Mouse (Mus musculus): ENCODE measurements around the gene Atg7. TPM values are rescaled to one million over a fixed set of nuclear protein-coding genes. Genes with fewer than 3 reads are reported as not detected.

Gene Atg7
- polyA plus RNA-seq, 1 experiment from 2014 or later: 19.4 TPM

DNA sequence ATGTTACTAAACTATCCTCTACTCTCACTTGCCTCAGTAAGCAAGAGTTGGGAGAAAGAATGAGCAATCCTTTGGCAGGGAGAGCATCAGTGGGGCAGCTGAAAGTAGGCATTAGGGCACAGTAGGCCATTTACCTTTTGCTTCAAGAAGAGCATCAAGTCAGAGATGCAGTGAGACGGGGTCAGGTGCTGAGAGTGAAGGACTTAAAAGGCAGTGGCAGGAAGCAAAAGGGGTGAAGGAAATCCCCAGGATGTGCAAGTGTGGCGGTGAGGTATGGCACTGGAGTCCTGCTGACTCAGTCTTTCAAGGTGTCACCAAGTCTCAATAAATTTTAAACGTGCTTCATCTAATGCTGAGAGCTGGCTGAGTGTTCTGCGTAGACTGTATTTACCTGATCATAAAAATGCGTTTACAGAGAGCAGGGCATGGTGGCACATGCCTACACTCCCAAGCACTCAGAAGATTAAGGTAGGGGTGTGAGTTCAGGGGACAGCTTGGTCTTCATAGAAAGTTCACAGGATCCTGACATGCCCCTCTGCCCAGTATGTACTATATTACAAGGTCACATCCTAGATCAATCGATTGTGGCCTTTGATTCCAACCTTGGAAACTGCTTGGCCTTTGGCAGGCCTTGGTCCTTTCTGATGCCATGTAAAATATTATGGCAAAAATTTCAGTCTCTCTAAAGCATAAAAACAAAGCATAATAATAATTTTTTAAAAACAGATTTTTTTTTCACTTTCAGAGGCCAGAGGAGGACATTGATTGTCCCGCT is 14.1 kb downstream of the Atg7 start:
- Histone ChIP-seq H3K9me3 (ENCODE audit: control insufficient read depth, low read length) (no peaks in the 10 kb centered on the region), H3K27me3 (ENCODE audit: control insufficient read depth, insufficient read depth, low read length) (no peaks in the 10 kb centered on the region), H3K9ac (ENCODE audit: low read depth, low read length) (no peak overlapping the region), H3K4me3 (ENCODE audit: low read length) (no peak overlapping the region), H3K27ac (ENCODE audit: low read depth, low read length) (no peak overlapping the region), H3K4me1 (ENCODE audit: control insufficient read depth, insufficient read depth, low read length) (no peaks in the 10 kb centered on the region), H3K36me3 (ENCODE audit: control insufficient read depth, insufficient read depth, low read length) (no peaks in the 10 kb centered on the region), H3K4me2 (replicated peaks; ENCODE audit: low read depth, low read length) (no peak overlapping the region)
- no peak for ATAC-seq (ENCODE audit: low FRiP score, low TSS enrichment)
- 86% methylated on average over 7 of the region's 7 CpGs for WGBS

DNA sequence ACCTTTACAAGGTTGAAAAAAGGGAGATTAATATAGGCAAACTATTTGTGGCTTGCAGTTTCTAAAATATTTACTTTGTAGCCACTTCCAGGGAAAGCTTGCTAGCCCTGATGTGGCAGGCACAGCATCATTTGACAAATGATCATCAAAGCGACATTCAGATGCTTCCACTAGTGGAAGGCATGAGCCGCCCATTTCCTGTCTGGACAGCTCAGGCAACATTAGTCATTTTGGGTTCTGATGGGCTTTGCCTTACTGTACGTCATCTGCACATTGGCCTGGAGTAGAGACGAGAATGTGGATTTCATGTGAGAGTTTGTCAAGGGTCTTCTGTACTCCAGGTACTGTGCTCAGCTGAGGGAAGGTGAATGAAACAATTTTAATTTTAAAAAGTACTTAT is 14.9 kb downstream of the Atg7 start:
- Histone ChIP-seq H3K4me1 (ENCODE audit: control insufficient read depth, insufficient read depth, low read length) (no peaks in the 10 kb centered on the region), H3K4me2 (replicated peaks; ENCODE audit: low read depth, low read length) (no peak overlapping the region), H3K4me3 (ENCODE audit: low read length) (no peak overlapping the region), H3K27ac (ENCODE audit: low read depth, low read length) (no peak overlapping the region), H3K36me3 (ENCODE audit: control insufficient read depth, insufficient read depth, low read length) (no peaks in the 10 kb centered on the region), H3K9me3 (ENCODE audit: control insufficient read depth, low read length) (no peaks in the 10 kb centered on the region), H3K27me3 (ENCODE audit: control insufficient read depth, insufficient read depth, low read length) (no peaks in the 10 kb centered on the region), H3K9ac (ENCODE audit: low read depth, low read length) (no peak overlapping the region)
- no peak for ATAC-seq (ENCODE audit: low FRiP score, low TSS enrichment)
- WGBS: 75% methylated on average over 4 of the region's 4 CpGs

DNA sequence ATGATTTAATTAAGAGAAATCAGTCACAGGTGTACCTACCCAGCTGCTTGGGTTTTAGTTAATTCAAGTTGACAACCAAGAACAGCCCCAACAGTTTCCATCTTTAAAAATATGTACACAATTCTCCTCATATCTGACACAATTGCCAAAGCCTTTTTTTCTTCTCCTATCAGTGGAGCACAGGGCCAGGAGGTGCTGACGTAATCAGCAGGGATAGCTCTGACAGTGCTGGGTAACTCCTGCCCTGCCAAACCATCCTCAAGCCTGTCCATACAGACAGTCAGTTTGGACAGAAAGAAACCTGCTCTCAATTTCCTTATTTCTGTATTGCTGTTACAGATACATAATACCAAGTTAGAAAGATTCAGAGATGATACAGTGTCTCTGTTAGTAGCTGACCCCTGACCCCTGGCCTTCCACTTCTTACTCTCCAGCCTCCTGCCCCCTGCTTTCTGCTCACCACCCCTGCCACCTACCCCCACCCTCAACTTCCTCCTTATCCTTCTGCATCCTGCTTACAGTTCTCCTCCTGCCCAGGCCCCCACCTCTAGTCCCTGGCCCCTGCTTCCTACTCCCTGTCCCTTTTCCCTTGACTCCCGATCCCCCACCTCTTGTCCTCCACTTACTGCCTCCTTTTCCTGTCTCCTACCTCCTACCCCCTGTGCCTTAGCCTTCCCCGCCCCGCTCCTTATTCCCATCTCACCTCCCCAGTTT is 16.5 kb downstream of the Atg7 start:
- no peak overlapping the region for H3K27ac ChIP-seq (ENCODE audit: low read depth, low read length)
- no peak for ATAC-seq (ENCODE audit: low FRiP score, low TSS enrichment)
- 70% methylated on average over 4 of the region's 4 CpGs for WGBS
- no peaks in the 10 kb centered on the region for H3K36me3 ChIP-seq (ENCODE audit: control insufficient read depth, insufficient read depth, low read length)
- H3K4me2 ChIP-seq (replicated peaks; ENCODE audit: low read depth, low read length): no peak overlapping the region
- H3K9ac ChIP-seq (ENCODE audit: low read depth, low read length): no peak overlapping the region
- H3K4me1 ChIP-seq (ENCODE audit: control insufficient read depth, insufficient read depth, low read length): no peaks in the 10 kb centered on the region
- H3K27me3 ChIP-seq (ENCODE audit: control insufficient read depth, insufficient read depth, low read length): no peaks in the 10 kb centered on the region
- H3K4me3 ChIP-seq (ENCODE audit: low read length): no peak overlapping the region
- no peaks in the 10 kb centered on the region for H3K9me3 ChIP-seq (ENCODE audit: control insufficient read depth, low read length)

DNA sequence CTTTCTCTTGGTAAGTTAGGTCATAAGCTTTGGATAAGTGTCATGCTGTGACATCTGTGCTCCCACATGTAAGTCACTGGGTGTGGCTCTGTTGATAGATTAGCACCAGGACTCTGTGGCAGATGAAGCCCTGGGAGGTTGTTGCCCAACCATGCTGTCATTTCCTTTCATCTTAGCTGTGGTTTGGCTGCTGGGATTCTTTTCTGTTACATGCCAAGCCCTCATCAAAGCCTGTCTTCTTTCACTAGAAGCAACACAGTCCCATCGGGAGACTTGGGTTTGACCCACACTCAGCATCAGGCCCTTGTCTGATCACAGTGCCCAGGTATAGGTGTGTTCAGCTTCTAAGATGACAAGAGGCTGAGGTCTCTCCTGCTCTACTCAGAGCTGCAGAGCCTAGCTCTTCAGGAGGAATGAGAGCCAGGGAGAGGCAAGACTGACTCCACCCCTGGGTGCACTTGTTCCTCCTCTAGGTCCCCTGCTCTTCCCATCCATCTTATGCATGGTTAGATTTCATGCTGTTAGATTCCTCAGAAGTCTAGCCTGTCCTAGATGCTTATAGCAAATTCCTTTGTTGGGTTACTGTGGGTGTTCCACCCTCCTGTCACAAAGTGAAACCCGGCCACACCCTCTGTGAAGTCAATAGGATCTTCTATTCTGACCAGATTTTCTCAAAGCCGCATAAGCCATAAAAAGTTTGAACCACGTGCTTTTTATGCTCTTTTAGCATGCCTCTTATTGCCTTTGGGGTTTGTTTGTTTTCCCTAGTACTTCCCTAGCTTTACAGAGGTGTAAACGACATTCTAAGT is 17.3 kb downstream of the Atg7 start:
- no peak for ATAC-seq (ENCODE audit: low FRiP score, low TSS enrichment)
- Histone ChIP-seq H3K4me3 (ENCODE audit: low read length) (no peak overlapping the region), H3K36me3 (ENCODE audit: control insufficient read depth, insufficient read depth, low read length) (no peaks in the 10 kb centered on the region), H3K4me2 (replicated peaks; ENCODE audit: low read depth, low read length) (no peak overlapping the region), H3K4me1 (ENCODE audit: control insufficient read depth, insufficient read depth, low read length) (no peaks in the 10 kb centered on the region), H3K27me3 (ENCODE audit: control insufficient read depth, insufficient read depth, low read length) (no peaks in the 10 kb centered on the region), H3K9me3 (ENCODE audit: control insufficient read depth, low read length) (no peaks in the 10 kb centered on the region), H3K9ac (ENCODE audit: low read depth, low read length) (no peak overlapping the region), H3K27ac (ENCODE audit: low read depth, low read length) (no peak overlapping the region)
- 41% methylated on average over 5 of the region's 5 CpGs for WGBS

DNA sequence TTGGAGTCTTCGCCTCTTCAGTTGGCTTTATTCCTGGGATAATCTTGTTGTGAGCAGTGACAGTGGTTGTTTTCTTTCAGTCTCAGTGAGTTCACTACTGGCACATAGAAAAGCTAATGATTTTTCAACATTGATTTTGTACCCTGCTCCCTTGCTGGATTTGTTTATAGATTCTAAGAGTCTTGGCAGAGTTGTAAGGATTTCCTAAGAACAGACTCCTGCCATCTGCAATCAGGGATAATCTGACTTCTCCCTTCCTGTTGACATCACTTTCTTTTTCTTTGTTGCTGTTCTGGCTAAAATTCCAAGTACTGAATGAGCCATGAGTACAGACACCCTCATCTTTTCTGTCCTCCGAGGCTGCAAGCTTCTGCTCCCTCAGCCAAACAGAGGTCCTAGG is 20.8 kb downstream of the Atg7 start:
- Histone ChIP-seq H3K4me1 (ENCODE audit: control insufficient read depth, insufficient read depth, low read length) (no peaks in the 10 kb centered on the region), H3K9me3 (ENCODE audit: control insufficient read depth, low read length) (no peaks in the 10 kb centered on the region), H3K9ac (ENCODE audit: low read depth, low read length) (no peak overlapping the region), H3K36me3 (ENCODE audit: control insufficient read depth, insufficient read depth, low read length) (no peaks in the 10 kb centered on the region), H3K27ac (ENCODE audit: low read depth, low read length) (no peak overlapping the region), H3K27me3 (ENCODE audit: control insufficient read depth, insufficient read depth, low read length) (no peaks in the 10 kb centered on the region), H3K4me2 (replicated peaks; ENCODE audit: low read depth, low read length) (no peak overlapping the region), H3K4me3 (ENCODE audit: low read length) (no peak overlapping the region)
- no peak for ATAC-seq (ENCODE audit: low FRiP score, low TSS enrichment)
- 90% methylated on average over 2 of the region's 2 CpGs for WGBS

DNA sequence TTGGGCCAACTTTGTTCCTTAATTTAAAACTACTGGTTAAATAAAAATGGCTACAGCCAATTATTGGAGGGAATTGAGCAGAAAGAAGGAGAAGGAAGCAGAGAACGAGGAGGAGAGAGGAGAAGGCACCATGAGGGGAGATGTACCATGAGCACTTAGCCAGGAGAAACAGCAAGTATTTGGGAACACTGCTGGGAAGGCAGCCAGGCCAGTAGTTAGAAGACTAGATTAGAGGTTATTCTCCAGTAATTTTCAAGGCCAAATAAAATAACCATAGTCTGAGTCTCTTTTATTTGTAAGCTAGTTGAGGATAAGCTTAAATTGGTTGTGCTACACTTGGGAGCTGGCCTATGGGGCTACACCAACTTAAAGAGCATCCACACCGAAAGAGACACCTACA is 21.8 kb downstream of the Atg7 start:
- 75% methylated on average over 2 of the region's 2 CpGs for WGBS
- Histone ChIP-seq H3K36me3 (ENCODE audit: control insufficient read depth, insufficient read depth, low read length) (no peaks in the 10 kb centered on the region), H3K4me1 (ENCODE audit: control insufficient read depth, insufficient read depth, low read length) (no peaks in the 10 kb centered on the region), H3K27ac (ENCODE audit: low read depth, low read length) (no peak overlapping the region), H3K4me3 (ENCODE audit: low read length) (no peak overlapping the region), H3K9me3 (ENCODE audit: control insufficient read depth, low read length) (no peaks in the 10 kb centered on the region), H3K4me2 (replicated peaks; ENCODE audit: low read depth, low read length) (no peak overlapping the region), H3K27me3 (ENCODE audit: control insufficient read depth, insufficient read depth, low read length) (no peaks in the 10 kb centered on the region), H3K9ac (ENCODE audit: low read depth, low read length) (no peak overlapping the region)
- no peak for ATAC-seq (ENCODE audit: low FRiP score, low TSS enrichment)

DNA sequence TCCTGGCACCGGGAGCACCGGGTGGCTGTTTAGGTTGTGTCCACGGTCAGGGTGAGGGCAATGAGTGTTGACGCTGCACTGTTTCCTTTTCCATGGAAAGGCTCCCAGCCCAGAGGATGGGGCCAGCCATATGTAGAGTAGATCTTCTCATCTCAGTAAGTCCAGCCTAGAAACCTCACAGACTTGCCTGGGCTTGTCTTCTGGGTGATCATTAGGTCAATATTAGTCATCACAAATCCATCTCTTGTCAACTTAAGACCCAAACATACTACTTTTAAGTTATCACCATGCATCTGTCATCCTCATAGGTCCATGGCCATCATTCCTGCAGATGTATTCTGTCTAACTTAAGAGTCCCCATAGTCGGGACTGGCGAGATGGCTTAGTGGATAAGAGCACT is 24.6 kb downstream of the Atg7 start:
- ATAC-seq (ENCODE audit: low FRiP score, low TSS enrichment): no peak
- H3K9ac ChIP-seq (ENCODE audit: low read depth, low read length): no peak overlapping the region
- H3K4me2 ChIP-seq (replicated peaks; ENCODE audit: low read depth, low read length): no peak overlapping the region
- H3K9me3 ChIP-seq (ENCODE audit: control insufficient read depth, low read length): no peaks in the 10 kb centered on the region
- no peak overlapping the region for H3K4me3 ChIP-seq (ENCODE audit: low read length)
- no peak overlapping the region for H3K27ac ChIP-seq (ENCODE audit: low read depth, low read length)
- no peaks in the 10 kb centered on the region for H3K36me3 ChIP-seq (ENCODE audit: control insufficient read depth, insufficient read depth, low read length)
- no peaks in the 10 kb centered on the region for H3K4me1 ChIP-seq (ENCODE audit: control insufficient read depth, insufficient read depth, low read length)
- no peaks in the 10 kb centered on the region for H3K27me3 ChIP-seq (ENCODE audit: control insufficient read depth, insufficient read depth, low read length)
- WGBS: 91% methylated on average over 6 of the region's 6 CpGs

DNA sequence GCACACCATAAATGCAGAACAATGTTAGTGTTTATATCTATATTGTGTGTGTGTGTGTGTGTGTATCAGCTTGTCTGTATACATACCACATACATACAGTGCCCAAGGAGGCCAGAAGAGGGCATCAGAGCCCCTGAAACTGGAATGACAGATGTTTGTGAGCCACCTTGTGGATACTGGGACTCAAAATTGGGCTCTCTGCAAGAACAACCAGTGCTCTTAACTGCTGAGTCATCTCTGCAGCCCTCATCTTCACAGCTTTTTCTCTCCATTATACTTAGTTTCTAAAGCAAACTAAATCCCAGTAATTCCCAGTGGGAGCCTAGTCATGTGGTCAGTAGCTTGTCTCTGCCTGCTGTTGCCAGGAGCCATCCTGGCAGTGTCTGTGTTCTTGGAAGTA is 31.9 kb downstream of the Atg7 start:
- H3K4me1 ChIP-seq (ENCODE audit: control insufficient read depth, insufficient read depth, low read length): no peaks in the 10 kb centered on the region
- H3K4me2 ChIP-seq (replicated peaks; ENCODE audit: low read depth, low read length): no peak overlapping the region
- ATAC-seq (ENCODE audit: low FRiP score, low TSS enrichment): no peak
- no peak overlapping the region for H3K27ac ChIP-seq (ENCODE audit: low read depth, low read length)
- H3K9ac ChIP-seq (ENCODE audit: low read depth, low read length): no peak overlapping the region
- H3K9me3 ChIP-seq (ENCODE audit: control insufficient read depth, low read length): peaks cover 5% of the 10 kb centered on the region; the same call in 1 of the 2 replicates
- H3K27me3 ChIP-seq (ENCODE audit: control insufficient read depth, insufficient read depth, low read length): no peaks in the 10 kb centered on the region
- H3K4me3 ChIP-seq (ENCODE audit: low read length): no peak overlapping the region
- peaks cover 4% of the 10 kb centered on the region; the same call in 1 of the 2 replicates for H3K36me3 ChIP-seq (ENCODE audit: control insufficient read depth, insufficient read depth, low read length)

DNA sequence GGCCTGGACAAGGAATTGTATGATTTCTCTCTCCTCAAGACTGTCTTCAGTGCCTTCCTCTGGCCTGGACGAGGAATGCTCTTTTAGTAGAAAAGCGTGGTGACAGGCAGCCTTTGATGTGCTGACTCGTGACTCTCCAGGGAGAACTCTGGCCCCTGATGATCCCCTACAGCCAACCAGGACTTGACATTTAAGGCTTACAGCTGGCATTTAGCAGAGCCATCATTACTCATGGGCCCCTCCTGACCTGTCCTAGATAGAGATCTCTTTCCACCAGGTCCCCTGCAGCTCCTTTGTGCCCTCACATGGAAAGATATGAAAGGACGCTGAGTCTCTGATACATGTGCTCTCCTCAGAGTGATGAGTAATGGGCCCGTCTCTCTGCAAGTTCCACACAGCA is 33.2 kb downstream of the Atg7 start:
- Histone ChIP-seq H3K27me3 (ENCODE audit: control insufficient read depth, insufficient read depth, low read length) (no peaks in the 10 kb centered on the region), H3K4me3 (ENCODE audit: low read length) (no peak overlapping the region), H3K27ac (ENCODE audit: low read depth, low read length) (no peak overlapping the region), H3K4me1 (ENCODE audit: control insufficient read depth, insufficient read depth, low read length) (no peaks in the 10 kb centered on the region), H3K36me3 (ENCODE audit: control insufficient read depth, insufficient read depth, low read length) (peaks cover 4% of the 10 kb centered on the region; the same call in 1 of the 2 replicates), H3K4me2 (replicated peaks; ENCODE audit: low read depth, low read length) (no peak overlapping the region), H3K9ac (ENCODE audit: low read depth, low read length) (no peak overlapping the region), H3K9me3 (ENCODE audit: control insufficient read depth, low read length) (peaks cover 5% of the 10 kb centered on the region; the same call in 1 of the 2 replicates)
- 40% methylated on average over 5 of the region's 5 CpGs for WGBS
- ATAC-seq (ENCODE audit: low FRiP score, low TSS enrichment): no peak
